In the genomic region with DNA sequence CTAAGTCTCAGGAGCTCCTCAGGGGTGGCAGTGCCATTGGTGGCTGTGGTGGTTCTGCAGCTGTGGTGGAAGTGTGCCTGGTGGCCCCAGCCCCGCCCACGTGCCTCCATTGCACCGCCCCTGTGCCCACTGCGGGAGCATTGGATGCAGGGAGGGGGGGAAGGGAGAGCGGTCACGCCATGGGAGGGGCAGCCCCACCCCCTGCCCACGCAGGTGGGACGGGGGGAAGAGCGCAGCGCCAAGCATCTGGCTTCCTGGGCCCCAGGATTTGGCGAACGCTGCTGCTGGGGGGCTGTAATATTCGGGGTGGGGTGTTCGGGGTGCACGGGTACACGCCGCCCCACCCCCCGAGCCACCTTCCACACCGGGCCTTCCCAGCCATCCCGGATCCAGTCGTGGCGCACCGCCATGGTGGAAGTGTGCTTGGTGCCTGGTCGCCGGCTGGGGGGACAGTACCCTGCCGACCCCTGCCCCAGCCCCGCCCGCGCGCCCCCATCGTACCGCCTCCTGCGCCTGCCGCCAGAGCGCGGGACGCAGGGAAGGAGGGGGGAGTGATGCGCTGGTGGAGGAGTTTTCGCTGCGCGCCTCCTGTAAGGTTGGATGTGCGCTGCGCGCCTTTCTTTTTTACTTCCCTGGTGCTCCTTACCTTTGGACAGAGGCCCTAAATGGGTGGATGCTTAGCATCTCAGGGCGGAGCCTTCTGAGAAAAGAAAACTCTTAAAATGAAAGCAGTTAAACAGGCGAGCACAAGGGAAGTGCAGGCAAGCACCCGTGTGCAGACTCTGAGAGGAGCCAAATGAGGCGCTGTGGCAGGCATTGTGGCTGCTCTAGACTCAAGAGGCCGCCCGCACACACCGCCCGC, we compare ENCODE assay signal across 9 mouse cellular contexts. TPM values are rescaled to one million over a fixed set of nuclear protein-coding genes. Genes with fewer than 3 reads are reported as not detected.
DNase-seq lines count a peak whose midpoint lies in the region; ATAC-seq and TF ChIP-seq lines count a peak whose summit lies in the region.
"Had no signal": no experiment of that assay in that cellular context is flagged by ENCODE, and none has a peak within 500 bp of the region (broad histone marks: within the 10 kb centered on the region; RNA-seq: fewer than 3 reads in every experiment).

No protein-coding gene starts in this region.

- H3K27ac ChIP-seq in lung, embryonic 14.5 days (ENCODE audit: low read depth), result peak overlapping the region; percentile 83
- peak overlapping the region; percentile 92 for H3K27ac ChIP-seq in forebrain, embryonic 10.5 days
- peak overlapping the region; percentile 82 for H3K27ac ChIP-seq in intestine, embryonic 15.5 days

- no peaks in the 10 kb centered on the region for H3K36me3 ChIP-seq in lung, embryonic 14.5 days (ENCODE audit: insufficient read depth)
- H3K36me3 ChIP-seq in forebrain, embryonic 10.5 days (replicated peaks), result peaks cover 3% of the 10 kb centered on the region; the same call in 1 of the 2 replicates
- no peaks in the 10 kb centered on the region for H3K36me3 ChIP-seq in intestine, embryonic 15.5 days

- peak overlapping the region; percentile 84 for H3K4me2 ChIP-seq in lung, embryonic 14.5 days
- peak overlapping the region; percentile 91 for H3K4me2 ChIP-seq in intestine, embryonic 15.5 days (replicated peaks)

- peak; percentile 94 for ATAC-seq in lung, embryonic 14.5 days (ENCODE audit: insufficient read depth)
- peak; percentile 96 for ATAC-seq in intestine, embryonic 15.5 days
- ATAC-seq in megakaryocyte, adult 5-6 weeks (ENCODE audit: poor library complexity, severe bottlenecking), result peak; percentile 90

- 3% methylated on average over 42 of the region's 52 CpGs for WGBS in lung, embryonic 14.5 days
- 4% methylated on average over 50 of the region's 52 CpGs for WGBS in forebrain, embryonic 10.5 days
- 2% methylated on average over 47 of the region's 52 CpGs for WGBS in intestine, embryonic 15.5 days

- no peaks in the 10 kb centered on the region for H3K27me3 ChIP-seq in lung, embryonic 14.5 days (ENCODE audit: insufficient read depth, low read length)
- no peaks in the 10 kb centered on the region for H3K27me3 ChIP-seq in forebrain, embryonic 10.5 days (ENCODE audit: poor library complexity, severe bottlenecking)
- H3K27me3 ChIP-seq in intestine, embryonic 15.5 days (replicated peaks), result no peaks in the 10 kb centered on the region

- peak overlapping the region; percentile 77 for H3K9ac ChIP-seq in lung, embryonic 14.5 days
- peak overlapping the region; percentile 68 for H3K9ac ChIP-seq in intestine, embryonic 15.5 days

- H3K4me1 ChIP-seq in lung, embryonic 14.5 days (ENCODE audit: insufficient read depth), result no peaks in the 10 kb centered on the region
- H3K4me1 ChIP-seq in forebrain, embryonic 10.5 days, result peaks cover 9% of the 10 kb centered on the region
- H3K4me1 ChIP-seq in intestine, embryonic 15.5 days (replicated peaks), result no peaks in the 10 kb centered on the region; the same call in 1 of the 2 replicates

- peak overlapping the region; percentile 61 for H3K4me3 ChIP-seq in lung, embryonic 14.5 days (ENCODE audit: low read depth, low read length)
- peak overlapping the region; percentile 61 for H3K4me3 ChIP-seq in forebrain, embryonic 10.5 days
- H3K4me3 ChIP-seq in intestine, embryonic 15.5 days (replicated peaks), result peak overlapping the region; percentile 63

- H3K9me3 ChIP-seq in lung, embryonic 14.5 days (ENCODE audit: low read depth, low read length), result no peaks in the 10 kb centered on the region
- H3K9me3 ChIP-seq in forebrain, embryonic 10.5 days, result peaks cover 34% of the 10 kb centered on the region
- no peaks in the 10 kb centered on the region for H3K9me3 ChIP-seq in intestine, embryonic 15.5 days

- DNase-seq in lung, embryonic 14.5 days, result peak; percentile 82
- no peak for DNase-seq in lung, postnatal 14 days
- peak; percentile 30 for DNase-seq in adrenal gland, postnatal 14 days
- peak; percentile 63 for DNase-seq in forebrain, embryonic 10.5 days (ENCODE audit: extremely low spot score, low spot score)
- peak; percentile 42 for DNase-seq in right cerebral cortex, postnatal 4 days
- no peak for DNase-seq in layer of hippocampus, postnatal 10 days (ENCODE audit: low spot score in 2 of 2)

- peak; percentile 40; the same call in 1 of the 2 replicates for TF ChIP-seq CTCF in lung, embryonic 14.5 days (IDR thresholded peaks at IDR 0.05; ENCODE audit: low read depth)

RNA-seq across cellular contexts. Expression of gene Mrgprb5, which starts 31.4 kb away (rescaled TPM):
- polyA plus RNA-seq in lung, embryonic 14.5 days (2014; fragmentation: Nextera tagmentation; extraction: Ambion mirVana), result not detected in 2 replicates
- not detected in 2 replicates for total RNA-seq in adrenal gland, postnatal 14 days (2021)
- not detected in 2 replicates for polyA plus RNA-seq in forebrain, embryonic 10.5 days (2016; fragmentation: Nextera tagmentation; extraction: Ambion mirVana)
- polyA plus RNA-seq in intestine, embryonic 15.5 days (2015; fragmentation: Nextera tagmentation; extraction: Ambion mirVana), result not detected in 2 replicates
- total RNA-seq in megakaryocyte, adult 5-6 weeks (2015), result not detected in 2 replicates
- not detected in 2 replicates for total RNA-seq in megakaryocyte, adult 5-6 weeks (2017)
- not detected for total RNA-seq in layer of hippocampus, postnatal 10 days (2021)
- total RNA-seq: layer of hippocampus, adult 18-20 months had no signal

Comparison
In these comparisons a context has a peak if more than half of its experiments do, and no peak if none do; other contexts are left out.
1. DNase-seq: peak in lung, embryonic 14.5 days (single experiment), adrenal gland, postnatal 14 days (single experiment), forebrain, embryonic 10.5 days (single experiment) and right cerebral cortex, postnatal 4 days (single experiment); none in lung, postnatal 14 days (single experiment) and layer of hippocampus, postnatal 10 days (0 of 2).
2. Peak in every context shown above with its lines, with median percentiles within 50 percentile points of each other: ATAC-seq, H3K27ac ChIP-seq and H3K4me3 ChIP-seq.